Mouse (Mus musculus) mouse trophoblast stem cell (cell line): ENCODE results near the gene Wdfy3.
"Not testable (repeated sequence)": the region's sequence is repeated elsewhere in the genome, so short reads cannot be mapped to it uniquely, and the experiment has no call there.

Source experiments
- in situ Hi-C, 2 experiments: fragments of 300-500 bp; cut with MseI, MboI; formaldehyde crosslinking; loops; 2 replicates in 1 of 2; 3 replicates in 1 of 2; pipeline ENCODE4 v1.15.1; 2025

The Wdfy3 gene

DNA sequence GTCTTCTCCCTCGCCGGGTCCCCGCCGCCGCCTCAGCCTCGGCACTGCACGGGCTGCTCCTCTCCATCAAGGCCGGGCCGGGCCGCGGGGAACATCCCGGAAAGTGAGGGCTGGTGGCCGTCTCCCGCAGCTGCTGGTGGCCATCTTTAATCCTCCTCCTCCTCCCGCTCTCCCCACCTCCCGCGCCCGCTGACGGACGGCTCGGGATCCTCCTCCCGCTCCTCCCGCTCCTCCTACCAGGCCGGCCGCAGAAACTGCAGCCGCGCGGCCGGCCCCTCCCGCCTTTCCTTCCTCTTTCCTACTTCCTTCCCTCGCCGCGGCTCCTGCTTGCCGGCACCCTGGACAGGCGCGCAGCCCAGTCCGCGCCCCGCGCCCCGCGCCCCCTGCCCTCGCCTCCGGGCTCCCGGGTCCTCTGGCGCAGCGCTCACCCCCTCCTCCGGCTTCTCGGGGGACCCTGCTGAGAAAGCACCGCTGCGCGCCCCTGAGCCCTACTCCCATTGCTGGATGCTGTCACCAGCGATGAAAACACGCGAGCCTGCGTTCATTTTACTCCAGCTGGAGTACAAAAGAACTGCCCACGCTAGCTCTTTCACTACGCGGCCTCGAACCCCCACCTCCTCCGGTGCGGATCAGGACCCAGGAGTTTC, at the start of gene Wdfy3:
Gene Wdfy3, minus strand, starts transcription at position 155 of the 647 bp plus-strand sequence.
- in situ Hi-C loops: loop anchor here (5.0 to 10.0 kb wide), 2 partner anchors 73 to 75 kb away; no protein-coding TSS in a partner anchor

DNA sequence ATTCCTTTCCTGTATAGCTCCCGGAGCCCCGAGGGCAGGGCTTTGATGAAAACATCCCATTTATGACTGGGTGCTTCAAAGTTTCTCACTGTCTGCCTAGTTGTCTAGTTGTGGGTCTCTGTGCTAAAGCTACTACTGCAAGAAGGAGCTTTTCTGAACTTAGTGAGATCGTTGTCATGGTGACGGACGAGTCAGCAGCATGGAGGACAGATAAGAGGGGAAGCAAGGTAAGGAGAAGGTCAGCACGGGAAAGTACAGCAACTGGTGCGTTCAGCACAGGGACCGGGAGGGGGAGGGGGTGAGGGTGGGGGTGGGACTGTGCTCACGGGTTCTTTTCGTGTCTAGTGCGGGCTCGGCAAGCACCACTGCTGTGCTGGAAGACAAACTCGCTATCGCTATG, 43.3 kb upstream of the Wdfy3 start:
- in situ Hi-C loops: no loop called here

DNA sequence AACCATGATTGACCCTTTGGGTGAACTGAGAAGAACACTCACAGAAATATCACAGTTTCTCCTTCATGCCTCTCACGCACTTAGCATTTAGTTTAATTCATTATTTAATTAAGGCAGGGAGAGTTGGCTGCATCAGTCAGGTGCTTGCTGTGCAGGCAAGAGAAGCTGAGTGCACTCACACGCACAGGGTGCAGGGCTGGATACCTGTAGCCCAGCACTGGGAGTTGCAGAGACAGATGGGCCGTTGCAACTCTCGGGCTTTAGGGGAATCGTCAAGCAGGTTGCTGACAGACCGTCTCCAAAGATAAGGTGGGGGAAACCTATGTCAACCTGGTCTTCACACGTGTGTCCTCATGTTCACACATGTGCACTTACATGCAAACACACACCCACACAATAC, 42.3 kb upstream of the Wdfy3 start:
- in situ Hi-C loops: no loop called here

DNA sequence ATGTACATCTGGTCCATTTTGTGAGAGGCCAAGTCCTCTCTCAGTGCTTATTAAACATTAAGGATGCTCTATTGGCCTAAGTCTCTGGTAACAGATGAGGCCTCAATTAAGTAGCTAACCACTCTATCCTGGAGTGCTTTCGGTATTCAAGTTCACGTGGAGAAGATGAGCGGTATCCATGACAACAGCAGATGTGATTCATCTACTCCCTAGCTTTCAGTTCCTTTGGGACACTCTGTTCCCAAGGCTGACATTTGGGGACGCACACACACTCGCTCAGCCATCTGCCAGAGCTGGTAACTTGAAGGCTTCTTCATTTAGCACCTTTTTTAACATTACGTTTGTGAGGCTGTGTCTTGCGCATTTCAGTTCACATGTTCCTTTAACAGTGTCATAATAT, 40.3 kb upstream of the Wdfy3 start:
- in situ Hi-C loops: no loop called here

DNA sequence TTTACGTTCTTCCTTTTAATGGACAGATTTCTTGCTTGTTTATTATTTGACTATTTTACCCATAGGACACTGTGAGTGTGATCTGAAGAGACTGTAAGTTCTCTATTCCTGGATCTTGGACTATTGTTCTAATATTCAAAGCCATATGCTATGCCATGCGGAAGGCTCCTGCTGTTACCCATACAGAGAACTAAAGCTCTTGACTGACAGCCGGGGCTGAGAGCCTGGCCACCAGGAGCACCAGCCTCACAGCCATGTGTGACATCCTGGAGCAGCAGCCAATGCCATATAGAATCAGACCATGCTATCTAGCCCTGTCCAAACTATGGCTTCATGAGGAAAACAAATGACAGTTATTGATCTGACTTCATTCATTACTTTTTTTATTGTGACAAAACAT, 36.2 kb upstream of the Wdfy3 start:
- in situ Hi-C loops: no loop called here

DNA sequence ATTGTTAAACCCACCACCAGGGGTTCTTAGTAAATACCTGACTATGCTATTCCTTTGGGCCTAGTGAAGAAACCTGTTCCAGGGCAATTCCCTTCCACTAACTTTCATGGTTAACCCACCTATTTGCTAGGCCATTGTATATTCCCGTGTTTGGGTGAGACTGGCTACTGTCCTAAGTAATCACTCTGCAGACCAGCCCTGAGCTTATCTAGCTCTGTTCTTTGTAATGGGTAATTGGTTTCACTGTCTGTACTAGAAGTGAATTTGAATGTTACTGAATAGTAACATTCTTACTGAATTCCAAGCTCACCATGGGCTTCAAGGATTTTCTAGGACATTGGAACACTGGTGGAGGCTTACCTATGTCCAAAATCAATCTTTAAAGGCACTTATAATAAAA, 32.1 kb upstream of the Wdfy3 start:
- in situ Hi-C loops: not testable (repeated sequence)

DNA sequence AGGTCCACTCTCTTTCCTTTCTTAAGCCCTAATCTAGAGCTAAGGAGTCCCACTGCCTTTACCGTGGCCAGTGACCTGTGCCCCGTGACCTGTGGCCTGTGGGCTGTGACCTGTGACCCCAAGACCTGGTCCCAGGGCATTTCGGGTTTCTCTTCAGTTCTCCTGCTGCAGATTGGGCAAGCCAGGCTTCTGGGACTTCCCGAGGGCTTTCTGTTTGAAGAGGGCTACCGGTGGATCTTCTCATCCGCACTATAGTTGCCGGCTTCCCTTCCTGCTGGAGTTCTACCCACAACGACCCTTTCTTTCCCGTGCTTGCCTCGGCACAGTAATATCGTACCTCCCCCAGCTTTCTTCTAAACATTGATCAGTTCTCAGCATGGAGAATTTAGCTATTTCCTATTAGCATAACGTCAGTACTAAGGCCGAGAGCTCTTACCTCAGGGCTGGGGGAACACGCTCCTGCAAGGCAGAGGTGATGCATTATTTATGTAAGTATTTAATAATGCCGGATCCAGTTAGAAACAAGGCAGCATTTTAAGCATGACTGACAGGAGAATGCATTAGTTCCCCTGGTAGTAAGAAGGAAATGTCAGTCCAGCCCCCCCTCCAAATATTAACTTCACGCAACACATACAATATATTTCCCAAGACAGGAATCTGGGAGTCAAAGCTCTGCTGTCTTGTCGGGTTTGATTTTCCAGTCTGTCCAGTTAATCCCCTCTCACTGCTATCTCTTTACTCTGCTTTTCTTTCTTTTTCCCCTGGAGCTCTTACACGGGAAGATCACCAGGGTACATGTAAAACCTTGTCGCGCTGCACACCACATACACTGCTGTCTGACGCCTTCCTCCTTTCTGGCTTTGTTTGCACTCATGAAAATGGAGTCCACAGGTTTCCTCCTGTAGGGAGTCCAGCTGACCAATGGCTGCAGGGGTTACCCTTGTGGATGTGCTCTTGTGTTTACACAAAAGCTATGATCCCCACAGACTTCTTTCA, 30.8 kb upstream of the Wdfy3 start:
- in situ Hi-C loops: no loop called here

DNA sequence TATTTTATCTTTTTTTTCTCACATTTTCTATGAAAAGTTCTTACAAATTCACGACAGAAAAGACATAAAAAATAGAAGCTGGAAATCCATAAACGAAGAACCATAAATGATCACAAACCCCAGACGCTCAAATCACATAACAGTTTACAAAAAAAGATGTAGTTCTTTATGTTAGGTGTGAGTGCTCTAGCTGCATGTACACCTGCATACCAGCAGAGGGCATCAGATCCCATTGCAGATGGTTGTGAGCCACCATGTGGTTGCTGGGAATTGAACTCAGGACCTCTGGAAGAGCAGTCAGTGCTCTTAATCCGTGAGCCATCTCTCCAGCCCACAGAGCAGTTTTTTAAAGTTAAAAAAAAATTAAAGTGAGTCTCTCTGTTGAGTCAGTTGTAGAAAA, 25.9 kb upstream of the Wdfy3 start:
- in situ Hi-C loops: no loop called here

DNA sequence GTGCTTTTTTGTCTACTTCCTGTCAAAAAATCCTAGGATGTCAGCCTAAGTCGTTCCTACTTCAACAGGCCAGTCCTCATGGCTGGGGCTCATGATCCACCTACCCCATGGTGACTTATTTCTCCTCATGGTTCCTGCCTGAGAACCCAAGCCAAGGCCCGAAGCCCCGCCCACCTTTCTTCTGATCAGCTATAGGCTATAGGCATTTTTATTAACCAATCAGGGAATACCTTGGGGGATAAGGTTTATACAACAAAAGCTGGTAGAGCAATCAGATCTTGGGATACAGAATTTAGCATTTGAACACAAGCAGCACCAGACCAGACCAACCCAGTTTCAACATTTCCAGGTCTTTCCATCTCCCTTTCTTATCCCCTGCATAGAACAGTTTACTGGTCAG, 21.0 kb upstream of the Wdfy3 start:
- in situ Hi-C loops: no loop called here

DNA sequence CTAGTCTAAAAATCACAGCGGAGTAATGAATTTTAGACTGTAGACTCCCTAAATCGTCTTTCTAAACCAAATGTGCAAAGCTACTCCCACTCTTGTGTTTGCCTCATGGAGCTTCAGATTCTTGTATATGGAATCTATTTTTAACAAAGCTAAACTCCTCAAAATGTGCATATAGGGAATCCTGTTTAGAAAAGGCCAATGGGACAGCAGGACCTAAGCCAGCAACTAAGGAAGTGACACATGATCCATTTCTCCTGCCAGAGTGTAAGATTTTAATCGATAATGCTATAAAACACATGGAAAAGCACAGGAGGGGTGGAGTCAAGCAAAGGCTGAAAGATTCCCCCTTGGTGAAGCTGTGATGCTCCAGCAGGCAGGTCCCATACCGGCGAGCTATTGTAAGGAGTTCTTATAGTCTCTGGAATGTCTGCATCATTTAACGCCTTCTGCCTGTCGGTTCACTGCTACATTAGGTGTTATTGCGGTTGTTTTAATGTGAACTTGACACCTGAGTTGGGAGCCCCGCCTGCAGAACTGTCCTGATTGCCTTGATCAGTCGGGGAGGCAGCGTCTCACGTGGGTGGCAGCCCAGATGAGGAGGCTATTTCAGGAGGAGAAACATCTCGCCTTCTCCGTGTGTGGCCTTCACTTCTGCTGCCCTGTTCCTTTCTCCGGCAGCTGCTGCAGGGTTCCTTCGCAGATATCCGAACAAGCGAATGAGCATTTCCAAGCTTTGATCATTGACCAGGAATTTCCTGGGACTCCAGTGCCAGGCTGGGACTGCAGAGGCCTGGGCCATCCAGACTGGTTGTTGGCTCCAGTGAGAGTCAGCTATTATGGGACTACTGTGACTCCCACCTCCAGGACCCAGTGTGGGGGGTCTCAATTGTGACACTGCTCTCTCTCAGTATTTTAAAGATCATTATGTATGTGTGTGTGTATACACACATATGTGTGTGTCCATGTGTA, 15.3 kb upstream of the Wdfy3 start:
- in situ Hi-C loops: no loop called here

DNA sequence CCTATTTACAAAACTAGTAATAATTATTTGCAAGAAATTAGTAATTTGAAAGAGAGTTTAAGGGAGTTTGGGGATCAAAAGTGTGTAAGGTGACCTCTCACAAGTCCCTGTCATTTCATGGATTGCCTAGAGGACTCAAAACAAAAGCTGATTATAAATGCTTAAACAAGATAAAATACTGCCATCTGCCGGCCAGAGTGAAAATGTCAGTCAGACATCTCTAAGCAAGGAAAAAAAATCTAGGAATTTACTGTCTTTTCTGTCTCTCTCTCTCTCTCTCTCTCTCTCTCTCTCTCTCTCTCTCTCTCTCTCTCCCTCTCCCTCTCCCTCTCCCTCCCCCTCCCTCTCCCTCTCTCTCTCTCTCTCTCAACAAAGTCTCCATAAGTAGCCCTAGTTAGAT, 4.4 kb upstream of the Wdfy3 start:
- in situ Hi-C loops: loop anchor here (5.0 to 10.0 kb wide), 2 partner anchors 77 to 79 kb away; no protein-coding TSS in a partner anchor

DNA sequence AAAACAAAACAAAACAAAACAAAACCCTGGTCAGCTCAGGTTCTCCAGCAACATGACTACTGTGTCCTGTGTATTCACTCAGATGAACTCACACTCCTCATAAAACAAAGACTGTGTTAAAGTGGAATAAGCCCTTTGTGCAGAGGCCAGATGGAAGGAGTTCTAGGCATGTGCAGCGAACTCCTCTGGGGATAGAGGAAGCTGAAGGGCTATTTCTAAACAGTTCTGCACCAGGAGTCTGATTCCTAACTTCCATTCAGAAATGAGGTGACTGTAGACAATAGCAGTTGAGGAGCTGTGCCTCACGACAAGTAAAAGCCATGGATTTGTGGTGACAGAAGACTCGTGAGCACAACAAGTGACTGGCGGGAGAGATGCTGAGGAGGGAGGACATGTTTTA, 2.3 kb upstream of the Wdfy3 start:
- in situ Hi-C loops: loop anchor here (5.0 to 10.0 kb wide), 2 partner anchors 75 to 77 kb away; no protein-coding TSS in a partner anchor

DNA sequence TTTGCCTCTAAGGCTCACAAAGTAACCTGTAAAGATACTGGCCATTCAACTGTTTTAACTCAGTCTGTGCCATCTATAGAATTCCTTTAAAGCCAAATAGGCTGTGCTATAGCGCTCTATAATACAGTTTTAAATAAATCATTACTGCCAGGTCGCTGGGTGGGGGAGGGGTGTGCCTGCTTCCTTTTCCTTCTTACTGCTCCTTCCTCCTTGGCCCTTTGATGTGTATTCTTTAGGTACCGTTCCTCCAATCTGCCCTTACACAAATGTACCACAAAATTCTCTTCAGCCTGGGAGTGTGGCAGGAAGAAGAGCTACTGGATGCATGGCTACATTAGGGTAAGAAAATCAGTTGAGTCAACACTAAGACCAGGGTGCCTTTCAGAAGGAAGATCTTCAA, 1.5 kb upstream of the Wdfy3 start:
- in situ Hi-C loops: loop anchor here (5.0 to 10.0 kb wide), 2 partner anchors 74 to 76 kb away; no protein-coding TSS in a partner anchor

DNA sequence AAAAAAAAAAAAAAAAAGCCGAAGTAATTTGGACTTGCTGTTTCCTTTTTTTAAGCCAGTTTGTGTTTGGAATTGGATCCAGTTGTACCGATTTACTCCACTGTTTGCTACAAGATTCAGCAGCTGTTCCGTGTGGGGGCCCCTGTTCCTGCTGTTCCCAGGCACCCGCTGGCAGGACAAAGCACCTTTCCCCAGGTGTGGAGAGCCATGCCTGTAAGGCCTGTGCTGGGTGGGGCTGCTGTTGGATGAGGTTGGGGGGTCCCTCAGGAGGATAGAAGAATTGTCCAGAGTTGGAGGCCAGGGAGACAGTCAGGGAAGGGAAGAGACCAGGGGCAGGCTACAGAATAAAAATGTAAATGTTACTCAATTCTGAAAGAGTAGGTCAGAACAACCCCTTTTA, 1.1 kb upstream of the Wdfy3 start:
- in situ Hi-C loops: loop anchor here (5.0 to 10.0 kb wide), 2 partner anchors 73 to 76 kb away; no protein-coding TSS in a partner anchor

DNA sequence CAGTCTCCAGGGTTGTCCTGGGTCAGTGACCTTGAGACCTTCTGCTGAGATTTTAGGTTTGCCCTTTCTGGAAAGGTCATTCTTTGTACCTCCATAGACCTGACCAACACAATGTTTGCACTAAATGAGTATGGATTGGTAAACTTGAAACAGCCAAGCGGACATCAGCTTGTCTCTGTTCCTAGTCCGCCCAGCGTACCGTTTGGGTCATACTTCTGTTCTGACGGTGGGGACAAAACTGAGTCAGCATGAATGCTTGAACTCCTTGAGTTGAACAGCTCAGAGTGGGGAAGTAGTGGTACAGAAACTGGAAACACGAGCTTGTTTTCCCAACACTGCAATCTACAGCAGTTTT, 670 bp upstream of the Wdfy3 start:
- in situ Hi-C loops: loop anchor here (5.0 to 10.0 kb wide), 2 partner anchors 73 to 76 kb away; no protein-coding TSS in a partner anchor

DNA sequence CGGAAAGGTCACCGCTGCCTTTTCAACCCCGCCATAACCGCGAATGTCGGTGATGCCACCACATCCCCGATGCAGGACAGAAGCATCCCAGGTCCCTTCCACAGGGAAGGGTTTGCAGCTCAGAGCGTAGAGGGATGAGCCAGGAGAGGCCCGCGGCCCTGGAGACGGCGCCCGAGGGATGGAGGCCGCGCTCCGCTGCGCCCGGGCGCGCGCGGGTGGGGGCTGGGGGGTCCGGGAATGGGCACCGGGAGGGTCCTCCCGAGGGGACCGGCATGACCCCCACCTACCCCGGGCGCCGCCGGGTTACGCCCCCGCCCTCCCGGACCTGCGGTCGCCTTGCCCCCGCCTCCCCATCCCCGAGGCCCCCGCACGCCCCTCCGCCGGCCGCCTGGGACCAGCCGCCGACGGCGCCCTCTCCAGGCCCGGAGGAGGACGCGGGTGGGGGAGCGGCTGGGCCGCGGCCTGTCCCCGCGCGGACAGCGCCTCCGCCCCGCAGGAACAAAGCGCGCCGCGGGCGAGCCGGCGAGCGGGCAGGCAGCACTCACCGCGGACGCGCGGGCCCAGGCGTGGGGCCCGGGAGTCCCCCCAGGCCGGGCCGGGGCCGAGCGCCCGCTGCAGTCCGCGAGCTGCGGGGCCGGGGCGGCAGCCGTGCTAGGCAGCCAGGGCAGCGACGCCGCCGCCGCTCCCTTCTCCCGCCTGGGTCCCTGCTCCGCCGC, 512 bp downstream of the Wdfy3 start:
- in situ Hi-C loops: no loop called here

DNA sequence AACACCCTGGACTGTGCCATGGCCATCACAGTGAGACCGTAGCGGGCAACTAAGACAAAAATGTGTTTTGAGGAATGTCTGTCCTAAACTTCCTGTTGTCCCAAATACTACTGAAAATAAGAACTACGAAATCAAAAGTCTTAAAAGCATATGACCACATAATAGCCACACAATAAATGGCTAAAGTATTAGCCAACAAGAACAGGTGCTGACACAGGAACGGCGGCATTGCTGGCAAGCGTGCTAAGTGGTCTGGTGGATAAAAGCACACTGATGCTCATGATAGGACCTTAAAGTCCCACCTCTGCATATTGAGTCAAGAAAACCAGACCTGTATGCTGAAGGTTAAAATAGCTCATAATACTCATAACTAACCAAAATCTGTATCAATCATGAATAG, 3.3 kb downstream of the Wdfy3 start:
- in situ Hi-C loops: no loop called here

DNA sequence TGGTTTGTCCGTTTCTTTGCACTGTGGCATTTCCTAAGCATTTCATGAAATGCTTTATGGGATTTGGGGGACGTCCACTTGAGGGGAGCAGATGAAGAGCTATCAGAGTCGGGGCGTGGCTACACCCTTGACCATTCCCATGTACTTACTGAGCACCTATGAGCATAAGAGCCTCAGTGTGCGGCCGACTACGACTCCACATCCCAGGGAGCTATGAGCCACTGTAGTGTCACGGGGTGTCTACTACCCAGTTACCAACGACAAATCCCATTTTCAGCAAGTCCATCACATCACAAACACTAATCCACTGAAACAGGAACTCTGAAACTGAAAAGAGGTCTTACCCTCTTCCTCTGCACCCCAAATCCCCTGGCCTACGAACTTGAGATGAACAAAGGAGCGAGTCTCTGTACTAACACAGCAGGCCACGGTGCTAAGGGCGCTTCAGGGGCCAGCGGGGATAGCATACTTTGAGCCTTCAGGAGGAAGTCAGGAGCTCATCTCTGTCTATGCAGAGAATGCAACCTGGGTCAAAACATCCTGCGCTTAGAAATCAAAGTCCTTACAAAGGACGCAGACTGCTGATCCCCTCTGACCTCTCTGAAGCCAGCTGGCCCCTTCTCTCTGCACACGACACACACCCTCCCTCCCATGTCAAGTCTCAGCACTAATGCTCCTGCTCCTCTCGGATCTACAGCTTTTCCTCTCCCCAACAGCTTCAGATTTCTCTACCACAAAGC, 6.5 kb downstream of the Wdfy3 start:
- in situ Hi-C loops: no loop called here

DNA sequence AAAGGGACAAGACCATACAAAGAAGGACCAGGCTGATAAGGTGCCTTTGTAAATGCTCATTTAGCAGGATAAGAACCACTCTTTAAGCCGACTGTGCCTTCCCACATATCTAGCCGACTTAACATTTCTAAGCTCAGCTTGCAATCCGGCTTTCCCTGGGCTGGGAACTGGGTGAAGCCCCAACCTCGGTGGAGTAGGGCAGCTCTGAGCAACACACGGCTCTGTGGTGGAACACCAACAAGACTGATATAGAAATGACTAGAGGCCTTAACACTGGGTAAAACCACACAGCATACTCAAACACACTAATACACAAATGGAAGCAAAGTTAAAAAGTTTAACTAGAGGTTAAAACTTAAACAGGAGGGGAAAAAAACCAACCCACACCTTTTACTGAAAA, 7.9 kb downstream of the Wdfy3 start:
- in situ Hi-C loops: no loop called here

DNA sequence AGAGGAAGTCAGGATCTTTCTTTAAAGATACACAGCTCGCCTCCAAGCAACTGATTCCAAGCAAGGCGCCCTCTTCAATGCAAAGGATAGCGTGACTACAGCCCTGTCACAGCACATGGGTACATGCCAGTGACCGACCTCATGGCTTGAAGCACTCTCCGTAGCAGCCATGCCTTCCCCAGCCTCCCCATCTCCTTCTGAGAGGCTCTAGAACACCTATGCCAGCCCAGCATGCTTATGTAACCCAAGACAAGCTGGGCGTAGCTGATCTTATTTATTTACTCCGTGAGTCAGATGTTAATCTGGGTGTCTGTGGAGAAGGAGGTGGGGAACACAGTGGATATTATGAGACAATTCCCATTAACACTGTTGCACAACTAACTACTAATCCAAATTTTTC, 13.8 kb downstream of the Wdfy3 start:
- in situ Hi-C loops: no loop called here
